In the genomic region with DNA sequence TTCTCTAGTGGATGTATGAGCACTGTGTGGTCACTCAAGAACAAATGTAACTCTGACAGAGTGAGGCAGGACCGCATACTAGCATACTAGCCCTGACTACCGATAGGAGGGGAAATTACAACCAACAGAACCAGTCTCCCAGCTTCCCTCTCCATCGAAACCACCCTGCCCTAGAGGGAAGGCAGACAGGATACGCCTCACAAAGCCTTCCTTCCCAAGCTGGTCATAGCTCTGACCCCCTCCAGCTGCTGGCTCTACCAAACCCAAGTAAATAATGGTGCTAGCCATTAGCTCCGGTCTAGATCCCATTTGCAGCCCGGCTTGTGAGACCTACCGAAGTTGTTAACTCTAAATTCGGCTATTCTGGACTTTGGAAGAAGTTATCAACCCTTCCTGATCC, we compare ENCODE assay signal across 8 mouse cellular contexts. TPM values are rescaled to one million over a fixed set of nuclear protein-coding genes. Genes with fewer than 3 reads are reported as not detected.
DNase-seq lines count a peak whose midpoint lies in the region; ATAC-seq and TF ChIP-seq lines count a peak whose summit lies in the region.

No protein-coding gene starts in this region.

- no peak overlapping the region for H3K27ac ChIP-seq in thymus, adult 2 months (ENCODE audit: control insufficient read depth, insufficient read depth, low read length)
- no peak overlapping the region for H3K27ac ChIP-seq in forebrain, embryonic 16.5 days (ENCODE audit: low read length)
- no peak overlapping the region for H3K27ac ChIP-seq in limb, embryonic 12.5 days

- H3K4me3 ChIP-seq in thymus, adult 2 months (ENCODE audit: control insufficient read depth, insufficient read depth, low read length) = peak overlapping the region; percentile 39
- peak overlapping the region; percentile 72 for H3K4me3 ChIP-seq in forebrain, embryonic 16.5 days (replicated peaks; ENCODE audit: low read length)
- peak overlapping the region; percentile 98 for H3K4me3 ChIP-seq in limb, embryonic 12.5 days (replicated peaks)

- H3K4me1 ChIP-seq in thymus, adult 2 months (replicated peaks; ENCODE audit: control insufficient read depth, insufficient read depth, low read length) = peaks cover 34% of the 10 kb centered on the region
- peaks cover 33% of the 10 kb centered on the region for H3K4me1 ChIP-seq in forebrain, embryonic 16.5 days (replicated peaks; ENCODE audit: control insufficient read depth, insufficient read depth, low read length)
- H3K4me1 ChIP-seq in limb, embryonic 12.5 days (replicated peaks) = peaks cover 44% of the 10 kb centered on the region

- no peaks in the 10 kb centered on the region for H3K27me3 ChIP-seq in thymus, adult 2 months (ENCODE audit: control insufficient read depth, insufficient read depth, low read length)
- H3K27me3 ChIP-seq in forebrain, embryonic 16.5 days (replicated peaks; ENCODE audit: control insufficient read depth, insufficient read depth, low read length) = no peaks in the 10 kb centered on the region
- no peaks in the 10 kb centered on the region for H3K27me3 ChIP-seq in limb, embryonic 12.5 days

- no peaks in the 10 kb centered on the region for H3K36me3 ChIP-seq in thymus, adult 2 months (ENCODE audit: control insufficient read depth, insufficient read depth, low read length)
- H3K36me3 ChIP-seq in forebrain, embryonic 16.5 days (ENCODE audit: control insufficient read depth, insufficient read depth) = no peaks in the 10 kb centered on the region
- H3K36me3 ChIP-seq in limb, embryonic 12.5 days = 0 out of 2 replicates have a peak, but pooled peaks cover 3% of the 10 kb centered on the region

- H3K9me3 ChIP-seq in forebrain, embryonic 16.5 days (ENCODE audit: control insufficient read depth, low read length) = no peaks in the 10 kb centered on the region
- no peaks in the 10 kb centered on the region for H3K9me3 ChIP-seq in limb, embryonic 12.5 days

- ATAC-seq in forebrain, embryonic 16.5 days = no peak
- no peak for ATAC-seq in limb, embryonic 12.5 days (ENCODE audit: insufficient number of reproducible peaks, insufficient read depth, low FRiP score, low TSS enrichment, low read depth)

- peak overlapping the region; percentile 40; the same call in 1 of the 2 replicates for H3K9ac ChIP-seq in forebrain, embryonic 16.5 days (replicated peaks; ENCODE audit: low read depth, low read length)
- peak overlapping the region; percentile 31; the same call in 1 of the 2 replicates for H3K9ac ChIP-seq in limb, embryonic 12.5 days (replicated peaks)

- no peak for DNase-seq in thymus, adult 2 months
- DNase-seq in thymus, adult 18-20 months = no peak
- peak; percentile 25 for DNase-seq in naive thymus-derived CD4-positive, alpha-beta T cell, adult 2 months (ENCODE audit: low read depth)
- no peak for DNase-seq in urinary bladder, adult 18-20 months (ENCODE audit: low spot score in 2 of 2)
- no peak for DNase-seq in cerebellum, adult 11-12 months
- no peak for DNase-seq in adrenal gland, adult 18-20 months (ENCODE audit: low spot score in 2 of 2)

- no peak for TF ChIP-seq POLR2A in thymus, adult 2 months (IDR thresholded peaks at IDR 0.05; ENCODE audit: control insufficient read depth, extremely low read depth, insufficient read depth, low read length, poor library complexity)

- peak overlapping the region; percentile 92 for H3K4me2 ChIP-seq in forebrain, embryonic 16.5 days (ENCODE audit: low read length)
- peak overlapping the region; percentile 96 for H3K4me2 ChIP-seq in limb, embryonic 12.5 days

- TF ChIP-seq CTCF in thymus, adult 2 months (IDR thresholded peaks at IDR 0.05; ENCODE audit: borderline replicate concordance, control insufficient read depth, extremely low read depth, insufficient read depth, low read length, poor library complexity) = no peak

- WGBS in thymus, adult 2 months = 11% methylated on average over 8 of the region's 8 CpGs
- WGBS in forebrain, embryonic 16.5 days = 17% methylated on average over 8 of the region's 8 CpGs
- 35% methylated on average over 8 of the region's 8 CpGs for WGBS in limb, embryonic 12.5 days

RNA-seq across cellular contexts. Expression of gene Gm5767, which starts 55.5 kb away (rescaled TPM):
- polyA plus RNA-seq in thymus, adult 2 months (2012; rRNA removed) = 1.1 TPM in 1 of 2 replicates, not detected in the other
- polyA plus RNA-seq in forebrain, embryonic 16.5 days (2015; fragmentation: Nextera tagmentation; extraction: Ambion mirVana) = not detected in 2 replicates
- polyA plus RNA-seq in limb, embryonic 12.5 days (2016; fragmentation: Nextera tagmentation; extraction: Ambion mirVana) = not detected in 2 replicates
- not detected for total RNA-seq in adrenal gland, adult 18-20 months (2021)

RNA-seq across cellular contexts. Expression of gene Usp7, which starts 56.1 kb away (rescaled TPM):
- polyA plus RNA-seq in thymus, adult 2 months (2012; rRNA removed) = 81.7 and 94.8 TPM in 2 replicates
- 32.4 and 40.2 TPM in 2 replicates for polyA plus RNA-seq in forebrain, embryonic 16.5 days (2015; fragmentation: Nextera tagmentation; extraction: Ambion mirVana)
- polyA plus RNA-seq in limb, embryonic 12.5 days (2016; fragmentation: Nextera tagmentation; extraction: Ambion mirVana) = 33.5 and 38.4 TPM in 2 replicates
- total RNA-seq in adrenal gland, adult 18-20 months (2021) = 100 to 1,000 TPM; 109 to 126 TPM

Comparison
In these comparisons a context has a peak if more than half of its experiments do, and no peak if none do; other contexts are left out.
1. H3K4me3 ChIP-seq: peak in every context shown above with its lines; median percentile 98 in limb, embryonic 12.5 days; 72 in forebrain, embryonic 16.5 days; 39 in thymus, adult 2 months.